Mouse (Mus musculus) induced T-regulatory cell, adult 2 months (primary cell): Measurements from ENCODE around the gene Cd96.
"Not testable (repeated sequence)": the region's sequence is repeated elsewhere in the genome, so short reads cannot be mapped to it uniquely, and the experiment has no call there.

Experiments used
- DNase-seq: peaks from one replicate; pipeline ENCODE4 v3.0.0-alpha.2; 2012; ENCODE audit warnings: low read depth

Gene Cd96

GRCm38 (mm10) chr16:46120020-46120419 is at the start of gene Cd96:
Gene Cd96 (minus strand): TSS chr16:46120251.
- DNase-seq: peak; percentile 87

DNA sequence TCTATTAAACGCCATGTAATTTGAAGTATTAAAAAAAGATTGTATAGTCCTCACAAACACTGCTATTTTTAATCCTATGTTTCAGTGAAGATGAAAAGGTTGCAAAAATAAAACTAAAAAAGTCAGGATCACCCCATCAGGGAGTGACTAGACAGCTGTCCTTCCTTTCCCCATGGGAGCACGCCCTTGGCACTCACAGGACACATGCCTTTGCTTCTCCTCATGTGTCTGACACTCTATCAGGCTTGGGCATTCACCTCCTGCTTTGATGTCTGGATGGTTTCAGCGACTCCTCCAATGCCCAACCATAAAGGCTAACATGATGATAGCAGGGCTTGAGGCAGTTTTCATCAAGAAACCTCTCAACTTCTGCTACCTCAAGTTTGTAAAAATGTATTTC is 46.9 kb upstream of the Cd96 start:
- DNase-seq: no peak

DNA sequence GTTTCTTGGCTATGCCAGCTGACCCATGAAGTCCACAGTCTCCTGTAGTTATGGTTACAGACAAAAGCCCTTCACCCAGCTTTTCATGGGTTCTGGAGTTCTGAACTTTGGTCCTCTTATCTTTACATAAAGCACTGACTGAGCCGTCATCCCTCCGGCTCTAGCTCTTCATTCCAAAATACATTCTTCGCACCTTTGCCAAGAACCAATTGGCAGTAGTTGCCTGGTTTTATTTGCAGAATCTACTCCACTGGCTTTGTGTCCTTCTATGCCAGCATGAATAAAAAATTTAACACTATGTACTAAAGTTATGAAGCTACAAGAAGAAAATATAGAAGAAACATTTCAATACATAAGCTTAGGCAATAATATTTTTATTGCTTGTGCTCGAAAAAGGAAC is 45.3 kb upstream of the Cd96 start:
- DNase-seq: no peak

- DNase-seq: not testable (repeated sequence)
Measured at GRCm38 (mm10) chr16:46154832-46155231, 34.8 kb upstream of the Cd96 start, which contains the start of gene Gm4737. Gene Gm4737 (minus strand): TSS chr16:46155077.

DNA sequence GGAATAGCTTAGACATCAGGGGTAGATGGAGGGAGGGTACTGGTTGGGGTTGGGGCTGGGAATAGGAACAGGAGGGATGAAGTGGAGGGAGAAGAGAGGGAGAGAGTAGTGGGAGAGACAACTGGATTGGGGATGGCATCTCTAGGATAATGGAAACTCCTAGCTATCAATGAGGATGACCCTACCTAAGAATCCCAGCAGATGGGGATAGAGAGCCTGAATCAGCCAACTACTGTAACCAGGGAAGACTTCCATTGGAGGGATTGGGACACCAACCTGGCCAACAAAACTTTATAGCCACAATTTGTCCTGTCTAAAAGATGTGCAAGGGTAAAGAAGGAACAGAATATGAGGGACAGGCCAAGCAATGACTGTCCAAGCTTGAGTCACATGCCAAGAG is 31.1 kb upstream of the Cd96 start:
- peak; percentile 4 for DNase-seq

- no peak for DNase-seq
Measured at GRCm38 (mm10) chr16:46148661-46149341, 28.8 kb upstream of the Cd96 start.

DNA sequence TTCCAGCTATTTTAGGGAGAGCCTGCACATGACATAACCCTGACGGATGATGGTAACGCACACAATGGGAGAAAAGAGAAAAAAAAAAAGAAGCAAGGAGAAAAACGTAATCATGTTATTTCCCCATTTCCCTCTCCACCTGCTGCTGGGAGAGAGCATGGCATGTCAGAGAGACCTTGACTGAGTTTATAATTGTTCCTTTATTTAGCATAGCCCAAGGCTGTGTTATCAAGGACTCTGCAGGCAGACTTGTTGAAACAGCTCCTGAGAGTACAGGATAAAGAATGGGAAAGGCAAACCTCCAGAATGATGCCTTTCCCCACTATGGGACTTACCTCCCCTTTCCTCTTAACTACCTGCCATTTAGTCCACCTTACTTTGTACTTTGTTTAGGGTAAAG is 26.9 kb upstream of the Cd96 start:
- DNase-seq: no peak

- no peak for DNase-seq
Measured at GRCm38 (mm10) chr16:46122238-46122637, 2.2 kb upstream of the Cd96 start.

DNA sequence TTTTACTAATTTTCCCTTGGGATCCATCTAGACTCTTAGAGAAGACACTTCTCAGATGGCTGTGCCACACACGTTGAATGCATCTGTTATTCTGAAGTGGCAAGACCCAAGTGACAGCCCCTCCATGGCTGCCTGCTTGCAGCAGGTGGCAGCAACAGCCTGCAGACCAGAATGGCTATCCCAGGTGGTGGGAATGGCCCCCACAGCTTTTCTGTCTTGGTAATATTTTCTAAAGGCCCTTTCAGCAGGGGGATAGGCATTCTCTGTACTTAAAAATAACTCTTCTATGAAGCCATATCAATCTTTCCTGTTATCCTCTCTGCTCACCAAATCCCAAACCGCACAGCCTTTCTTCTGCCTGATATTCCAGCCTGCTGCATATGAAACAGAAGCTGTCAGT is 1.4 kb upstream of the Cd96 start:
- DNase-seq: peak; percentile 49

DNA sequence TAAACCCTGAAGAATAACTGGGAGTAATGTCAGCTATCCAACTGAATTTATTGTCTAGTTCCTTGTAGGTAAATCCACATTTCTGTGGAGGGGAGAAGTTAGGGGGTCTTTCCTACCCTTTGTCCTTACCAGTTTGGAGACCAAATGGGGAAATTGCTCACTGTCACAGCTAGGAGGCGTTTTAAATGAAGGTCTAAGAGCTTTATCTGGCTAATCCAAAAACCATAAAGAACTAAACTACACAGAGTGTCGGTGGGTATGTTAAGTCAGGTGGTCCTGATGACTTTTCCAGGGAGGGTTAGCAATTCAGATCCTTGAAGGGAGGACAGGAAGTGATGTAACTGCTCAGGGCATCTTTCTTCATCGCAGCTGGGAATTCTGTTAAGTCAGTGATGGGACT is 556 bp upstream of the Cd96 start:
- DNase-seq: peak; percentile 51

DNA sequence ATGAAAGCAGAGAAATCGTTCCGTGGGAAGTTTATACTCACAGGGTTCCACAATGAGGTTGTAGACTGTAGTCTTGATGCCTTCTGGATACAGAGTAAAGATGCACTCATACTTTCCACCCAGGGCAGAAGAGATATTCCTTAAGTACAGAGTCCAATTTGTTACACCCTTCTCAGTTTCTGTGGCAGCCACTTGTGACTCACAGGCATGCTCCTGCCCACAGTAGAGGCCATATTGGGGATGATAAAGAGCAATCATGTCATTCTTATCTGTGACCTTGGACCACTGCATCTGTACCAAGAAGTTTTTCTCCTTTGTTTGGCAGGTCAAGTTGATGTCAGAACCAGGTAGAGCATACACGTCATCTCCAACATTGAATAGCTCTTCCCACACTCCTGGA is 2.4 kb downstream of the Cd96 start:
- DNase-seq: peak; percentile 18

DNA sequence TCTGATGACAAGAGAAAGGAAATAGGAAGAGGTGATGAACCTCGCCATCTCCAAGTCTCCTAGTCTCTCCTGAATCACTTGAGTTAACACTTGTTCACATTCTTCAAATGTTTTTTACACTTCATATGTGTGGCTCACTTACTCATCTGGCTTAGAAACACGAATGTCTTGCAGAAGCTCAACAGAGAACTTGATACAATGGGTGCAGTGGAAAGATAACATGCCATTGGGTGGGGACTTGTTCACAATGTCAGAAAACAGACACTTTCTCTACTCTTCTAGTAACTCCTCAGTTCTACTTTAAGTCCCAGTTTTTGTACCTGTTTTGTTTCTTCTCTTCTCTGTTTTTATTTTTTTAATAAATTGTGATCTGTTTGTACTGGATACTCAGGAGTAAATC is 5.3 kb downstream of the Cd96 start:
- DNase-seq: no peak

DNA sequence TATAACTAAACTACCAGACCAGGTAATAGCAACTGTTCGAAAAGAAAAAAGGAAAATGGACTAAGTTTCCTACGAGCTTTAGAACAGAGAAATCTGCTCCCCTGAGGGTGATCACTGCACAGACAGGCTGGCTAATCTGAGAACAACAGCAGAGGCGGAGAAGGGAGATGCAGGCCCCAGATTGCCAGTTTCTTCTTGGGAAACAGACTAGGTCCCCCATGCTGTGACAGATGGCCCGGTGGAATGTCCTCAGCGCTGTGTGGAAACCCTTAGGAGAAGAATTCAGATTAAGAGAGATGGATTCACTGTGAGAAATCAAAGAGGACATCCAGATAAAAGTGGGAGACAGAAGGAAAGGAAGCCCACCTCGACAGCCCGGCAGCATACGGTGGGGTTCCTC is 10.5 kb downstream of the Cd96 start:
- DNase-seq: no peak

GRCm38 (mm10) chr16:46107431-46107830 is 12.6 kb downstream of the Cd96 start:
- DNase-seq: peak; percentile 58

GRCm38 (mm10) chr16:46104491-46104890 is 15.6 kb downstream of the Cd96 start:
- peak; percentile 29 for DNase-seq

DNA sequence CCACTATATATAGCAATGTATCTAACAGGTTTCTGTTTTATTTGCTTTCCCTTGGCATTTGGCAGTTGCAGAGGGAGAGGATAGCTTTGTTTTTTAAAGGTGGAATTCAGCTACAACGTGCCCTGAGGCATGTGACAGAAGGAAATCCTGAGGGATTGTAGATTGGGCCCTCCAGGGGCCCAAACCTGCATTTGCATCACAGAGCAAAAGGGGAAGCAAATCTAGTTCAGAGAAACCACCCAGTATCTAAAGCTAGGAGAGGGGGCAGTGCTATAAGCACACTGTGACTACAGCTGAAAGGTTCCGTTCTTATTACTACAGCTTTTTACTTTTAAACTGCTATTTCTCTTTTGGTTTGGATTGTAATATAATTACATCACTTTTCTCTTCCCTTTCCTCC is 18.3 kb downstream of the Cd96 start:
- DNase-seq: no peak

- DNase-seq: peak; percentile 63
Measured at GRCm38 (mm10) chr16:46100286-46100685, 19.8 kb downstream of the Cd96 start.

DNA sequence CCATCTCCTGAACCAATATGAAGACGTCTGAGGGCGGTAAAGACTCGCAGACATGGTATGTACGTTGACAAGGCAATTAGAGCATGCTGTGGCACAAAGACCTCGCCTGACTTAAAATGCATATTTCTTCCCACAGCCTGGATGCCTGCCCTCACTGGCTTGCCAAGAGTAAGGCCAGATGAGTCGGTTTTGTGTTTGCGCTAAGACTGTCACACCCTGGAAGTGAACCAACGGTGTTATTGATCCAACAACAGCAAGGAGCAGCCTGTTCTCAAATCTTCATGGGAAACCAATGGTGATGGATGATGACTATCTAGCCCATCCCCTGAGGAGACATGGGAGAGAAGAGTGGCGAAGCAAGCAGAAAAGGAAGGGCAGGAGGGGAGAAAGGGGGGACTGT is 22.6 kb downstream of the Cd96 start:
- no peak for DNase-seq

DNA sequence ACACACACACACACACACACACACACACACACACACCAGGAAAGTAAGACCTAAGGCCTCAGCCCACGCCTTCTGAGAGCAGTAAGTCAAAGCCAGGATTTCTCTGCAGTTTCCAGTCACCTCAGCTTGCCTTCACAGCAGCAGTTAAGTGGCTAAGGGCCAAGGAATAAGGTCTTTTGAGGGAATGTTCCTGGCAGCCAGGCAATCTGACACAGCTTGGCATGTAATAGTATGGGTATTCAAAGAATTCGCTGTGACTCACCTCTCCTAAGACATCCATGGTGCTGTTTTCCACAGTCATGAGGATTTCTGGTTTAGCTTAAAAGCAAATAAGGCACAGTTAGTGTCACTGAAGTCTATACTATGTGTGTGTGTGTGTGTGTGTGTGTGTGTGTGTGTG is 25.6 kb downstream of the Cd96 start:
- no peak for DNase-seq

DNA sequence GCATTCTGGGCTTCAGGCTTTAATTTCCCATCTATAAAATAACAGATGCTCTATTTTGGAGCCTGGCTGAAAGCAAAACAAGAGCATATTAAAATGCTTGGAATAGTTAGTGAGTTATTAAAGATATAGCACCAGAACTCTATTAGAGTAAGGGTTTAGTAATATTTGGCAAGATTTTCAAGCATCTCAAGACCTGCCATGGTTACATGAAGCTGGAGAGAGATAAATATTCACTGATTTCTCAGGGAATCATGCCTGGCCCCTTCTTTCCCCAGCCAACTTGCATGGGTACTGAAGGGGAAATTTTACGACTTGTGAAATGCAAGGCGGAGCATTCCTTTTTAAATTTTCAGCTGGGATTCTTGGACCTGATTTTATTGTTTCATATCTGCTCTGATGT is 27.1 kb downstream of the Cd96 start:
- no peak for DNase-seq

DNA sequence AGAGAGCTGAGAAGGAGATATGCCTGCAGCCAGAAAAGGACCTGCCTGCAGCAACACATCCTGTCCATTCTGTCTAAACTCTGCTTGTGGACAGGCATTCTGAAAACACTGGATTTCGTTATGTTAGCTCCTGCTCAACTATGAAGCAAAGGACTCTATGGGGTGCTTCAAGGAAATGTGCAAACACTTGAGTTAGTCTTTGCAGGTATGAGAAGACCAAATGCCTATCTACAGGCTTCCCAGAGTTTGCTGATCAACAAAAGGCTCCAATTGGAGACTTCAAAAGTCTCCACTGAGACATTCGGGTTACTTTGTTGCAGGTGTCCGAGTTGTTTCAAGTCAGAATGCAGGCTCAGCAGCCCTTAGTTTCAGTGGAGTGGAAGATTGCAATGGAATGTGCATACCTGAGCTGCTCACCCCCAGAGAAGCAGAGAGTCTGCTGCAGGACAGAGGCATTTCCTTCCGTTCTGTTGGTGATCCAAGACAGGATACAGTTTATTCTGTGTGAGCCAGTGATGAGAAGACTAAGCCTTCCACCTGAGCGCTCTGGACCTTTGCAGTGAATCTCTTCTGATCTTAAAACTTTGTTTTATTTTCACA is 33.1 kb downstream of the Cd96 start:
- DNase-seq: no peak

DNA sequence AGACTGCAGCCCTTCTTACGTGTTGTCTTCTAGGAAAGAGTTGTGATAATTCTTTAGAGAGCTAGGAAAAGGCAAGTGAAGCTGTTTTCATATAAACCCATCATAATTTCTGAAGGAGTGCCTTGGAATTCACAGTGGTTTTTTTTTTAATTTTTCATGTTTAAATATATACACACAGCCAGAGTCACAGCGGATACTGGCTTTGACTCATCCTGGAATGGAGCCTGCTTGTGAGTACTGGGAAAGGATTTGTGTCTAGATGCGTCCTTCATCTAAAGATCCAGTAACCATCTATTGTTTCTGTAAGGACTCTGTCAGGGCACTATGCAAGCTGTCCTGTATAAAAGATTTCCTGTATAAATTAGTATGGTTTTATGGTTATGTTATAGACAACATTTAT is 52.1 kb downstream of the Cd96 start:
- no peak for DNase-seq

GRCm38 (mm10) chr16:46063278-46063677 is 56.8 kb downstream of the Cd96 start:
- no peak for DNase-seq

GRCm38 (mm10) chr16:46046906-46047305 is 73.1 kb downstream of the Cd96 start:
- no peak for DNase-seq
